Mouse (Mus musculus): Measurements from ENCODE around the gene Pdik1l.

DNA sequence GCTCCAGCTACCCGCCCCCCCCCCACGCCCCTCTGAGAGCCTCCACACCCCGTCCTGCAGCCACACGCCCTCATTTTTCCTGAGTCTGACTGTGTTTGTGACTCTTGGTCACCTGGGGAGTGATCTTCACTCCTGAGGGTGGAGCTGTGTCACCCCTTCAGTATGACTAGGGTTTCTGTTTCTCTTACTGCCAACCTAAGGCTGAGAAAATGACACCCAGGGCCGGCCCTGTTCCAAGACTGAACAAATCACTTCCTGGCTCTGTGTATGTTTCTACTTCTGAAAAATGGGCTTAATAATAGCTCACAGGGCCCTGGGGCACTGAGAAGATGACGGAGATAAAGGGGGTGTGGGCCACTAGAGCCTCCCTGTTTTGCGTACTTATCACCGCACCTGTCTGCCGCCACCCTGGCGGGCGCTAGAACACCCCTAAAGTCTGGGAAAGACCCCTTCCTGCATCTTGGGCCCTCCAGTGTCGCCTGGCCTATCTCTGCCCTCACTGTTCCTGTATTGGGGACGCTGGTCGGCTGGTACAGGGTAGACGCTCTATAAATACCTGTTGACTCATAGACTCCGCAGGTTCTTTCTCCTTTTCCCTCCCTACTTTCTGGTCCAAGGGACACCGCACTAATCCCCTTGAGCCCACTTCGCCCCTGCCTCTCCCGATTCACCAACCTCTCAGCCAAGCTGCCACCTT lies 50.0 kb downstream of the Pdik1l start:
- no peak for TF ChIP-seq CTCF (IDR thresholded peaks at IDR 0.05; ENCODE audit: low read depth)
- no peak for TF ChIP-seq EP300 (IDR thresholded peaks at IDR 0.05; ENCODE audit: low read depth)

Data from heart, postnatal 0 days (tissue).